Mouse (Mus musculus) spleen, postnatal 36 days (tissue): Measurements from ENCODE around the gene Shroom3.

ENCODE experiments used
- DNase-seq, 2 experiments: peaks; one replicate each; pipeline ENCODE4 v3.0.0; 2022; ENCODE audit warnings: low spot score in 2 of 2, mixed read lengths in 1 of 2

Gene Shroom3

DNA sequence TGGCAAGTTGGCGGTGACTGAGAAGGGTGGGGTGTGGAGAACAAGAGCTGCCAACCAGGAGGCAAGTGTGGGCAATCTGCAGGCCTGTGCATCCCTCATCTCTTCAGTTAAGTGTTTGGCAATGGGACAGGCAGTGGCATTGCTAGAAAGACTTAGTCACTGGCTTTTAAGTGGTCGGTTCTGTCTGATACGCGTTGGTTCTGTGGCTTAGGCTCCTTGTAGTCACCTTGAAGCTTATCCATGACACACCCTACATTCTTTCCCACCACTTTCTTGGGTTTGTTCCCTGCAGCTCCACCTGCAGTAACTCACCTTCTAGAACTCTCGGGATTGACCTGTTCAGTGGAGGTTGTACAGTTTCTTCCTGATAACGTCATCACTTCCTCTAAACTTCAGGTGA, 166.5 kb downstream of the Shroom3 start:
- DNase-seq, result no peak

DNA sequence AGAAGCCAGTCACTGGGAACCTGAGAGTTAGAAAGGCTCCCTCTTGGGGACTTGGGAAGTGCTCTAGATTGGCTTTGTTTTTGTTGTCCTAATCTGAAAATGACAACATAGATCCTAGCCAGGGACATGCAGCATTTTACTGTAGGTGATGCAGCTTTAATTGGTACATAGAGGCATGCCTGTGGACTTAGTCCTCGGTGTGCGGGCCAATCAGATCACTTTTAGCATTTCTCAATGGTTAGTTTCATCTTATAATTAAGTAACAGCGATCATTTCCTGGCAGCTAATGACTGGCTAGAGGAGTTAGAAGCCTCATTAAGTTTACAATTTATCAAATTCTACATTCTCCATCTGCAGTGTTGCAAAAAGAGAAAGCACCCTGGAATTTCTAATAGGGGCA, 167.7 kb downstream of the Shroom3 start:
- DNase-seq, result no peak

DNA sequence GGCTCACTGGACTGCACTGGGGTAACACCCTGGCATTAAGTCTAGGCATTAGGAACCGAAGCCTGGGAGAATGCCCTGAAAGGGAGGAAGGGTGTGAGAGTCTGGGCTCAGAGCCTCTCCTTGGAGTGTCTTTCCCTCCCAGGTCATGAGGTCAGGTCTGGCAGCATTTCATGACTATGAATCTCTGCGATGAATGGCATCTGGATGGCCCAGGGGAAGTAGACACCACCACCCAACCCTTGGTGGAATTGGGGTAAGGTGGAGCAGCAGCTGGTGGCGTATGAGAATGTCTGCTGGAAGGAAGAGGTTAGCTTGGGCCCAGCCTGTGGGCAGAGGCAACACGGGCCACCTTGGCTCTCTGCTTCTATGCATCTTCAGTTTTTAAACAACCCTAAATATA, 171.7 kb downstream of the Shroom3 start:
- DNase-seq, result no peak

DNA sequence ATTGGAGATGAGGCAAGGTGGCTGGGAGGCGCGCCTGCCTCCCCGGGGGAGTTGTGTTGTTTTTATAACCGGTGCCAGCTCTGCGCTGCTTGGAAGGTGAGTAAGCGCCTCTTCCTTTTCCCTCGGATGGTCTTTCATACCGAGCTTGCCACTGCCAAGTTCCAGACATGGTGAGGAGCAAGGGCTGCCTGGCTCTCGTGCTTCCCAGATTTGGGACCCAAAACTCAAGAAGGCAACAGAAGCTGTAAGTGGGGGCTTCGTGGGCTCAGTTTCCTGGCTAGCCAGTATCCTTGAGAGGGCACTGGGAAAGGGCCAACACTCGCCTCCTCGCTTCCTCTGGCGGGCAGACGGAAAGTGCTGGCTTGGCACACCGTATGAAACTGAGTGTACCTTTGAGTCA, 173.1 kb downstream of the Shroom3 start:
- no peak for DNase-seq

DNA sequence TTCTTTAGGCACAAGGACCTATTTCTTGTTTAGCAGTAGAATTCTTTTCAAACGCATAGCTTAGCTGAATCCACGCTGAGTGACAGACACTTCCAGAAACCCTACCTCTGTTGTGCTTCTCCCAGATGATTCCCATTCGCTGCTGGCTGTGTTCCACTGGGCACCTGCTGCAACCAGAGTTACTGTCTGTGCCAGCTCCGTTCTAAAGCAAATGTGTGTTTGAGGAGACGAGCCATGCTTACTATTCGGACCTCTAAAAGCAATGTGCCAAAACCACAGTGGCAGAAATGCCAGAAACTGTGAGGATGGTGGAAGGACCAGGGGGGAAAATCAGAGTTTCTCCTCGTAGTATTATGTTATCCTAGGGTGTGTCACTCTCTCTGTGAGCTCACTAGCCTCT, 173.9 kb downstream of the Shroom3 start:
- no peak for DNase-seq

DNA sequence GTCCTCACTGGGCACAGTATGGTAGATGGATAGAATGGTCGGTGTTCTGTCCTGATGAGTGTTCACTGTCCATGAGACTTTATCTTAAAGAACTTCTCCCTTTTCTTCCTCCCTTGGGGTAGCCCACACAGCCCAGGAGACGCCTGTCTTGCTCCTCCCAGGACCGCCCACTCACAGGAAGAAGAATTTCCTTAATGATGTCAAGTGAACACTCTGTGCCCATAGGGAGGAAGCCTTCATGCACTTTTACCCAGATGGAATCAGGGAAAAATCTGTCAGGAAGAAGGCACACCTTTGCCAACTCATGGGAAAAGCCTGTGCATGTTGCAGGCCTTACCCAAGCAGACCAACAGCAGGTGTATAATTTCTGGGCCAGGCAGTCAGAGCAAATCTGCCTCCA, 174.9 kb downstream of the Shroom3 start:
- no peak for DNase-seq

DNA sequence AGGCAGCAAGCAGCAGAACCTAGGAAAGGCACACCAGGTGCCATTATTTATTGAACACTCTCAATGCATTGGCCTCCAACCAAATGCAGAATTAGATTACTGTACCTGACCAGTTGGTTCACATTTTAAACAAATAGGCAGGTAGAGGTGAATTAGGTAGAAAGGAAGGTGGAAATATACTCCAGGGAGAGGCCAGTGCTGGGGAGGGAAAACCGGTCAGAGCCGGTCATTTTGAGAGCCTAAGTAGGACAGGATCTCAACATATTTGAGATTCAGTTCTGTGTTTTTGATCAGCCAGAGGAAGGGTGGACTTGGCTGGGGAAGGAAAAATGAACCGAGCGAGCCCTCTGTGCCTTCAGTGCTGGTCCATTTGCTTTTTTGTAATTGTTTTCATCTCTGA, 175.3 kb downstream of the Shroom3 start:
- DNase-seq, result no peak

DNA sequence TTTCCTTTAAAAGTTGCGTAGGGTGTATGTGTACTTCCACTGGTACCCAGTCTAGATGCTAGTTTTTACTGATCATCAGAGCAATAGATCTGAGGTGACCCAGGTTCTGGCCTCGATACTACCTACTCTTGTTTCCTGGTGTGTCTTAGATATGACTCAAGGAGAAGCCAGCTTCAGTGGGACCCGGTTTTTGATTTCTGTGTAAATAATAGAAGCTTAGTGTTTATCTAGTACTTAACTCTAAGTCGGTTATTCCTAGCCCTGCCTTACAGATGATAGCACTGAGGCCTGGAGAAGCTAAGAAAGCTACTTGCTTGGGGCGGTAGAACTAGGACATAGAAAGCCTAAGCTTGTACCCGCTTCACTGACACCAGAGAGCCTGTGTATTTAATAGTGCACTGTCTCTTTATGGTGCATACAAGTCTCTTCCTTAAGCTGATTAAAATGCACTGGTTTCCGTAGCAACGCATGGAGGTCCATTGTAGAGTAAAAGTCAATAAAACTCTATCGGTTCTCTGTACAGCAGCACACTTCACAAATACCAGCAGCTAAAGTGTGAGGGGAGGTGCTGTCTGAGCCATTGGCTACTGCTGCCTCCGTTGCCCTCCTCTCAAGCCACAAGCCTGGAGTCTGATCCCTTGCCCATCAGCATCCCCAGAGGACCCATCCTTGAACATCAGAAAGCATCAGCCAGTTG, 178.3 kb downstream of the Shroom3 start:
- DNase-seq, result no peak

DNA sequence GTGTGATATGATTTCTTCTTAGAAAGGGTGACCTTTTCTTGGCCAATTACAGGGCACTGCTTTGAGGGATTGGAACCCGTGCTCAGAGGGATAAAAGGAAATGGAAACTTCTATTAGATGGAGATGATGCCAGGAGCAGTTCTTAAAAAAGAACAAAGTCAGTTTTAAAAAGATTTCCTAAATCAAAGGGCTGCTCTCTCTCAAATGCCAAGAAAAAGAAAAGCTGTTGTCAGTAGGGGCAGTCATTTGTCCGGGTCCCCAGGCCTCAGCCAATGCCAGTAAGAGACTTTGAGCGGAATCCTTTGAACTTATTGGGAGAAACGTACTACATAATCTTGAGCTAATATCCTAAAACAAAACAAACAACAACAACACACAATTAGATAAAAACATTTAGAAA, 181.9 kb downstream of the Shroom3 start:
- DNase-seq, result no peak

DNA sequence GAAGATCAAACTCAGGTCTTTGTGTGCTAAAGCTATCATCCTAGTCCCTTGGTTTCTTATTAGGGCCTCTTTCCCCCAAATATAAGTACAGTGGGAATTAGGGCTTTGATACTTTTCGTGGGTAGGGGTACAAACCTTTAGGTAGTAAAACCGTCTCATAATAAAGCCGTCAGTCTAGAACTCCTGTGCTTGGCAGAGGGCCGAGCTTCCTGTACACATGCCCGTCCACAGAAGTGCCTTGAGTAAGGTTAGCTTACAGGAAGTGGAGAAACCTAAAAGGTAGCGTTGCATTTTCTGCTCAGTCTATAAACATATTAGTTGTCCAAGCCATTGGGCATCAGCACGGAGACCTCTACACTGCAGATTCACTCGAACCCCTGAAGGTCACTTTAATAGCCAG, 183.3 kb downstream of the Shroom3 start:
- DNase-seq, result no peak

DNA sequence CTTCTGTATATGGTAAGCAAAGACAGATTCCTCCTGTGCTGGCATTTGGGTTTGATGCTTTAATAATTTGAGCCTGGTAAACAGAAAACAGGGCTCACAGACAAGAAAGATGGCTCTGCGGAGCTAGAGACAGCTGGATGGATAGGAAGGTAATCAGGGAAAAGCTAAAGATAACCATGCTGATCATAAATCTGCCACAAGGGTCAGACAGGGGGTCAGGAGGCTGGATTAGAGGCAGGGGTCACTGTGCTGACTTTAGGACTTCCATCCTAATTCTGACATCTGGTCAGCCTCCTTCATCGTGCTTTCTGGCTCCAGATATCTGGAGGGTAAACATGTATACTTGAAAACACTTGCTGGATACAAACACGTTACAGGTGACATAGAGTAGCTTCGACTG, 184.0 kb downstream of the Shroom3 start:
- DNase-seq, result no peak

DNA sequence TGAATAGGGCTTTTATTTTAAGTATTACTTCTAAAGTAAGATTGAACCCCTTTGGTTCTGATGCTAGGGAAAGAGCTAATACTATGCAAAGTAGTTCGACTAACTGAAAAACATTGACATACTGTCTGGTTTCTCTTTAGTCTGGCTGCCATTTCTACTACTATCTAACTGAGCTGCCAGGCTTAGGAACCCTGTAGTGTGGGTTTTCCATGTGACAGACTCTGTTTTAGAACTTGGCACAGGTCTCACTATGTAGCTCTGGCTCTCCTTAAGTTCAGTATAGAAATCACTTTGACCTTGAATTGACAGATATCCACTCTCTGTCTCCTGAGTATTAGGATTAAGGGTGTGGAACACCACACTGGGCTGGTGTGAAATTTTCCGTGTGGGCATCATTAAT, 185.0 kb downstream of the Shroom3 start:
- no peak for DNase-seq

DNA sequence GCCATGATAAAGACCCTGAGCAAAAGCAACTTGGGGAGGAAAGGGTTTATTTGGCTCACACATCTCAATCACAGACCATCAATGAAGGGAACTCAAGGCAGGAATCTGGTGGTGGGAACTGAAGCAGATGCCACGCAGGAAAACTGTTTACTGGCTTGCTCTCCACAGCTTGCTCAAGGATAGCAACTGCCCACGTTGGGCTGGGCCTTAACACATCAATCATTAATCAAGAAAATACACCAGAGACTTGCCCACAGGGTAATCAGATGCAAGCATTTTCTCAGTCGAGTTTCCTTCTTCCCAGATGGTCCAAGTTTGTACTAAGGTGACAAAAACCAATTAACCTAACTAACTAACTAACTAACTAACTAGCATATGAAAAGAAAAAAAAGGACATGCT, 187.8 kb downstream of the Shroom3 start:
- no peak for DNase-seq

DNA sequence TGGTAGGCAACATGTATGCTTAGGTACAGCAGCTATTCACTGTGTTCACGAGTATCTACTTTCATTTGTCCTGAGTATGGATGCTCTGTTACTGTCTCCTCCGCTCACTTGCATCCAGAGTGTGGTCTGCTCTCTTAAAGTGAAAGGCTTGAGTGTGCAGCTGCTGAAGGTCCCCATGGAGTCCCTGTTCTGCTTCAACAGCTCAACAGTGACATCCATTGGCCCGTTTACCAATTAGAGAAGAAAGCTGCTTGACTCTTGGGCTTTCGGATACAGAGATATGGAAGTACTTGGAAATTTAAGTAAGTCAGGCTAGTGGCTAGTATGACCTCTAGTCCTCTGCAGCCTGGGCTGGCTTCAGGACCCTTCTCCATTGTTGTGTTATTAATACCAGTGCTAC, 188.9 kb downstream of the Shroom3 start:
- no peak for DNase-seq

DNA sequence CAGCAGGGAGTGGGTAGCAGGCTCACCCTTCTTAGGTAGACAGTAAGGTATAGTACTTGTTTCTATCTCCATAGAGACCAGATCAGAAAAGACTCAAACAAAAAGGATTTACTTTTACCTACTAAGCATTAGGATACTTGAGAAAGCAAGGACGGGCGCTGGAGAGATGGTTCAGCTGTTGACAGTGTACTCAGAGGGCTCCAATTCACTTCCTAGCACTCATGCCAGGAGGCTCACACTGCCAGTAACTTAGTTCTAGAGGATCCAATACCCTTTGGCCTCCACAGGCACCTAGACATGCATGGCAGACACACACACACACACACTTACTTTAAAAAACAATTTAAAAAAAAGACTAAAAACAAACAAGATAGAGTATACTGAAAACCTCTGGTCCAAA, 189.8 kb downstream of the Shroom3 start:
- no peak for DNase-seq

DNA sequence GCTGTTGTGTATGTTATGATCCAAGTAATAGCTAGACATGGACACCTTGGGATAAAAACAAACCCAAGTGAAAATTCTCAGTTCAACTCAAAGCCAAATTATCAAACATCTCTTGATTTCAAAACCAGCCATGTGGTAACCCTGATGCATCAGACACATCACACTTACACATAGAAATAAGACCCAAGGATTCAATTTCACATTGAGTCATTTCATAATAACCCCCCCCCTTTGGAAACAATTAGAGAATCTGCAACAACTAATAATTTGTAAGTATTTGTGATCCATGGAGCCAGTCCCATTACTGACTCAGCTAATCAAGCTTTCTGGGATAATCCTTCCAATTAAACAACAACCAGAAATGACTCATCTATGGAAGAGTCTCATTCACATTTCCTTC, 190.3 kb downstream of the Shroom3 start:
- no peak for DNase-seq

DNA sequence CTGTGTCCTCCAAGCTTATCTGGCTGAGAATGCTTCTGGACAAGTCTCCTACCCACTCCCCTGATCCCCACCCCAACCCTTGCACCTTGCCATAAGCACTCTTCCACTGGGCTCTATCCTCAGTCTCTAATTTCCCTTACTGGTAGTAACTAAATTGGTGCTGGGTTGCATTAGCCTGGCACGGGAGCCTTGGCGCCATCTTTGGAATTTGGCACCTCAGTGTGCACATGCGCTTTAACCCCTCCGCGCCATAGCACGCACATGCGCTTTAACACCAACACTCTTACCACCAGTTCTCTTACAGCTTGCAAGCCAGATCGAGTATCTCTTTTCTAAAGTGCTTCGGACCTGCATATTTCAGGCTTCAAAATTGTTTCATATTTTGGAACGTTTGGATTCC, 192.6 kb downstream of the Shroom3 start:
- no peak for DNase-seq

DNA sequence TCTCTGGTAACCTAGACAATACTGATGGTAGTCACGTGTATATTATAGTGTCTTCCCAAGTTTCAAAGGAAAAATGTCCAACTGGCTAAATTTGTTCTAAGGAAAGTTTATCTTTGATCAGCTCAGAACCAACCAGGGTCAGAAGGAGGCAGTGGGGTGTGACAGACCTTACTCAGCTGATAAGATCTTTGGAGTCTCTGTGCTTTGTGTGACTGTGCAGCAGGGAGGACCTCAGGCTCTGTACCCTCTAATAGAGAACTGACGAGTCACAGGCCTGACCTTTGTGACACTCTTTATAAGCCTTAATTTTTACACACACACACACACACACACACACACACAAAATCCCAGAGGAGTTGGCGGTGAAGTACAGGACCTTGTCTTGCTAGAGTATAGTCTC, 193.9 kb downstream of the Shroom3 start:
- DNase-seq, result no peak

DNA sequence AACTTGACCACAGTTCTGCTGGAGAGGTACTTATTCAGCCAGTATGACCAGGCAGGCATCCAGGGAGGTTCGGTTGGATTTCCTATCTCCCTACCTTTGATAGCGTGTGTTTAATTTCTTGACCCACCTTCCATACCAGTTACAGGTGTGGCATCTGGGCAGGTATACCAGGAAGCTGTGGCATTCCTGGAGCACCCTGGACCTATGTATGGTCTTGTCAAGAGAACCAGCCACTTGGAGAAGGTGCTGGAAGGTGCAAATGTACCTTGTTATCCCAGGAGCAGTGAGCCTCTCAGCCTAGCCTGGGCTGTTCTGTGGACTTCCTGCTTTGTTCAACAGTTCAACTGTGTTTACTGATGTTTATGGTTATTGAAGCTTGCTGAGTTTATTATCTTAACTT, 197.2 kb downstream of the Shroom3 start:
- no peak for DNase-seq

DNA sequence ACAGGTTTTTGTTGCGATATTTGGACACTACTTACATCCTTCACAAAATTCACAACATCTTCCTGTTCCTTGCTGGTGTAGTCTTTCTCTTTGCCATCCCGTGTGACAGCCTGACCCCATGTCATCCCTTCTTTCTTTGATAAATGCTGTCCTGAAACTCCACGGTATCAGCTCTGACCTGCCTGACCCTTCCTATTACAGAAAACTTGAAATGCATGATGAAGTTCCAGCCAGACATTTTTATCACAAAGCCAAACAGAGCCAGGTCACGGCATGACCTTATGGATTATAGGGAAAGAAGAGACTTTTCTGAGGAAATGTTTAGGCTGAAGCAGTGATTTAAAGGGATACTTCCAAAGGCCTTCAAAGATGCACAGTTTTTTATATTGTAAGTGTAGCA, 197.7 kb downstream of the Shroom3 start:
- DNase-seq, result no peak

DNA sequence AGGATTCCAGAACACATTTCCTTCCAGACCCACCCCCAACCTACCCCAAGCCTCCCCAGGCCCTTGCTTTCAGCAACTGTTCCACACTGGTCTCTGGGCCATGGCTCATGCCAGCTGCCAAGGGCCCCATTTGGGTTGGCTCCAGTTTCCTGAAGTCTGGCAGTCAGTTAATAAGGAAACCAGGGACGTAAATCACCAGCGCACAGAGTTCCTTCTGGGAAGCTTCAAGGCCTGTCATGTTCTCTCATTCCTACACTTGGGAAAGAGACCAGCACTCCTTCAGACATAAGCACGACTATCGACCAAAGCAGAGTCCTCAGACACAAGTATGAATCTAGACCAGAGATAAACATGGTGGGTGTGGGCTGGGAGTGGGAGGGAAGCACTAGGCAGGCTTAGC, 202.9 kb downstream of the Shroom3 start:
- DNase-seq, result no peak

DNA sequence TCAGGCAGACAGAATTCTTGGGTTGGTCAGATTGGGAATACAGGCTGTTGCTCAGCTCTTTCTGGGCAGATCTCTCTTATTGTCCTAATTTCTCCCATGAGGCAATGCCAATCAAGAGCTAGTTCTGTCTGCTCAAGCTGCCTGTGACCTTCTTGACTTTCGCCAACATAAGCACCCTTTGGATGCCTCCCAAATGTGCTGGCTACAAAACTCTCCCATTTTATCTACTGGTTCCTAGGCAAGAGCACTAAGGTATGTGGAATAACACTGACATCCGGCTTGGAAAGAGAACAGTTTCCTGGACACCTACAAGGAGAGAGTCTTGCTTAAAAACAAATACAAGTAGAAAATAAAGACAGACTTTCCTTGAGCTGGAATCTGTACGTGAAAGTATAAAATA, 204.3 kb downstream of the Shroom3 start:
- DNase-seq, result no peak

DNA sequence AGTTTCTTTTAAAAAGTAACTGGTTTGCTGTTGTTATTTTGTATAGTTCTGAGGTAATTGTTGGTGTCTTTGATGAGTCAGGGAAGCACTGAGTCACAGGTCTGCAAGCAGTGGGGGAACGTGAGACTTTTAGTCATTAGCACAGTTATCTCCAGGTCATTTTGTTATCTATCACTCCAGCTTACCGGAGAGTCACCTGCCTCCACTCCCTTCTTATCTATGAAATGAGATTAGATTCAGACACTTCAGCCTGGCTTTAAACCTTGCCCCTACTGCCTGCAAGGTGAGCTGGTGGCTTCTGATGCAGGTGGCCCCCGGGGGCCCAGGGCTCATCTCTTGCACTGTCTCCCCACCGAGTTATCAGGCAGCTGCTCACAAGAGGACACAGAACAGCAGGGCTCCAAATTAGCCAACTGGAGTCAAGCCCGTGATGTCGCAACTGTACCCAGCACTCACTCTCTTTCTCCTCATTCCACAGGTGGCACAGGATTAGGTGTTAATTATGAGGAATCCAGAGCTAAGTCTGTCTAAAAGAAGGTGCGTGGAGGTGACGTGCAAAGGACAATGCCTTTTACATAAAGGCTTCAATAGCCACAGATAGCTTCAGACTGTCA, 205.5 kb downstream of the Shroom3 start:
- DNase-seq, result no peak

DNA sequence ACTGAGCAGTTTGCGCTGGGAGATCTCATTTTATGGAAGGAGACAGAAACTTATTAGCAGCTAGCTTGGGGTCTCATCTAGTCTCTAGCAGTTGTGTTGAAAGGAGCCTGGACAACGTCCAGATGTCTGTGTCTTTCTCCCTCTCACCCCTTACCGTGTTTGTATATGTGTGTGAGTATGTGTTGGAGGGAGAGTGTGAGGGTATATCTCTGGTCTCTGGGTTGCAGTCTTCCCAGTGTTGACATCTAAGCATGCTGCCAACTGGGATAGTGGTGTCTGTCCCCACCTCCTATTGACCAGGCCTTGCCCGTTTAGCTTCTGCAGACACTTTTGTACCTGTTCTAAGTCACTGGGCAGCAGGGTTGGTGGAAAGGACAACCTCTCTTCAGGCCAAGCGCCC, 207.7 kb downstream of the Shroom3 start:
- no peak for DNase-seq
